Mouse (Mus musculus): ENCODE data around the gene Arntl.

DNA sequence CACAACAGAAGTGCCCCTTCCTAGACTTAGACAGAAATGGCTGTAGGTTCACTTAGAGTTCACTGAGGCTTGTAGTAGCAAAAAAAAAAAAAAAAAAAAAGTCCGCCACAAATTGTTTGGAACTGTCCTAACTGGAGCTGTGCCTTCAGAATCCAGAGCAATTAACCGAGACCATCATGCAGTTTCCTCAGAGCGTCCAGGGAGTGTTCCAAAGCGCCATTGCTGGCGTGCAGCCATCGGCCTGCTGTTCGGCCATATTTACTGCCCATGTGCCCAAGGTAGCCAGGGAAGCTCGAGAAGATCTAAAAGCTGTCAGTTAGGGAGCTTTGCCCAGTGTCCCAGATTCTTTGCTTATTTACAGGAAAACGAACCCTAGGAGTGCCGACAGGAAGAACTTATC is 63.3 kb downstream of the Arntl start:
- TF ChIP-seq CTCF (IDR thresholded peaks at IDR 0.05; ENCODE audit: low read depth) (no peak), EP300 (IDR thresholded peaks at IDR 0.05; ENCODE audit: low read depth) (no peak)

All from liver, embryonic 14.5 days (tissue).